Mouse (Mus musculus) heart, postnatal 4 days (tissue): ENCODE results near the gene Wnk2. TPM values are rescaled to one million over a fixed set of nuclear protein-coding genes. Genes with fewer than 3 reads are reported as not detected.
"Not testable (repeated sequence)": the region's sequence is repeated elsewhere in the genome, so short reads cannot be mapped to it uniquely, and the experiment has no call there.

Experiments used
- DNase-seq: peaks from one replicate; pipeline ENCODE4 v3.0.0; 2021
- total RNA-seq, 2 experiments: library from RNA; stranded (reverse); gene quantifications; 2 replicates each; pipeline ENCODE4 v1.2.3; 2021

Wnk2 gene
- total RNA-seq, 2 experiments from 2014 or later: 22.3 to 25.0 TPM

DNA sequence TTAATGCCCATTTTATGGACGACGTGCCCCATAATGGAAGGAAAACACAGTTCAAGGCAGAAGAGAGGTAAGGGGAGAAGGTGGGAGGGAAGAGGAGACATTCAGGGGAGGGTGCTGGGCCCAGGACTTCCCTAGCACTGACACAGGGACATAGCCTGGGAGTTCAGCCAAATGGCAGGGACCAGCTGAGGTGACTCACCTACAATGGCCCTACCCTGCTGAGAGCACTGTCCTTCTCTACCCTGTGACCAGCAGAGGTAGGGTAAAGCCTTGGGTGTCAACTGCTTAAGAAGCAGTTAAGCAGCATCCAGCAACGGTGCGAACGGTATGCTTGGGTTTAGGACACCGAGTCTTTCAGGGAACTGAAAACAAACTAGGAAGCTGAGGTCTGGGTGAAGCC, 58.9 kb downstream of the Wnk2 start:
- DNase-seq: peak; percentile 37

DNA sequence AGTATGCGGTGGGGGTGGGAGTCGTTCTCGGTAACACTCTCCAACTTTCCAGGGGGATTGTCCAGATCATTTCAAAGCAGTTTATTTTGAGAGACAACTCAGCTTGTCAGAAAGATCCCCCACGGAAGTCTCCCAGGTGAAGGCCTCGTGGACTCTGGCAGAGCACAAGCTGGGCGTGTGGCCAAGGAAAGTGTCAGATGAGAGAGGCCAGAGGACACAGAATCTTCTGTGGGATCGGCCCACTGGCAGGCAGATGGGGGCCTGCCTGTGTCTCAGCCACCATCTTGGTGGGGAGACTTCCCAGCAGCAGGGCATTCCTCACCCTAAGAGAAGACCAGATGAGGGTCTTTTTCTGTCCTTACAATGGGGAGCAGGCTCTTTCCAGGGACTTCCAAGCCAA, 60.4 kb downstream of the Wnk2 start:
- DNase-seq: peak; percentile 51

DNA sequence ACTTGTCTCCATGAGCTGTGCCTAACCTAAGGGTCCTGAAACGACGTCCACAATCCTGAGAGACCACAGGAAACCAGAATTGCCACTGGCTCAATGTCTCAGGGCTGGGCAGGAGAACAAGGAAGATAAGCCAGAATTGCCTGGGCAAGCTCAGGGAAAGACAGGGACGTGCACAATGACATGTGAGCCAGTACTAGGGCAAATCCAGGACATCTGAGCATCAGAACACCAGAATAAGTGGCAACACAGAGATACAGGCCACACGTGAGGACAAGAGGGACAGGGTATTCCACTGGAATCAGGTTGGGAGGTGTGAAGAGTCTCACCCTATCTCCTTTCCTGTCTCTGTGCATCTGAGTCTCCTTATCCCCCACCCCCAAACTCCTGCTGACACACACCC, 61.4 kb downstream of the Wnk2 start:
- no peak for DNase-seq

DNA sequence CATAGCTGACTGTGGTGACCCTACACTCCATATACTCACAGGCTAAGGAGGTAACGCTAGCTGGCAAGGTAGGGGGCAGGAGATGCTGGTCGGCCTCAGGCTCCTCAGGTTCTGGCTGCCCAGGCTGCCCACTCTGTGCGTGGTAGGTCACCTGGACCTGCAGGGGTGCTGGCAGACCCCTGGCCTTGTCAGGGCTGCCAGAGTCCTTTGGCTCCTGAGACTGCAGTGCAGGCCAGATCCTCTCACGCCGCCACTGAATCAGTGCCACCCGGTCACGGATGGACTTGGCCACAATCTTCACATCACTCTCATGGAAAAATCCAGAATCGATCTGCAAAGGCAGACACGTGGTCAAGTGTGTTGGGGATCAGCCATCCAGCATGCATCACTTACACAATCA, 62.6 kb downstream of the Wnk2 start:
- no peak for DNase-seq

DNA sequence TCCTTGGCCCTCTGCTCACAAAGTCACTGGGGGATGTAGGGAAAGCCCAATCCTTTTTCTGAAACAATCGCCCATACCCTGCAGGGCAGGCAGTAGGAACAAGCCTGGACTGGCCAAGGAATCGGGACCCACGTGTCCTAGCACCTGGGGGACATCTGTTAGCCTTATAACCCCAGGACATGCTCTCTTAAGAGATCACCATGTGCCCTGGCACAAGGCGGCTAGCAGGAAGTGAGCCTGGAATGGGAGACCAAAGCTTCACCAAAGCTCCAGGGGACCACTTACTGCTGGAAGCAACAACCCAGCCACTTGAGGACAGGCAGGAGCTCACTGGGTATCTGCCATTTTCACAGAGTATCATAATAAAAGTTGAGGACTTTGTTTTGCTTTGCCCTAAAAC, 63.0 kb downstream of the Wnk2 start:
- no peak for DNase-seq

DNA sequence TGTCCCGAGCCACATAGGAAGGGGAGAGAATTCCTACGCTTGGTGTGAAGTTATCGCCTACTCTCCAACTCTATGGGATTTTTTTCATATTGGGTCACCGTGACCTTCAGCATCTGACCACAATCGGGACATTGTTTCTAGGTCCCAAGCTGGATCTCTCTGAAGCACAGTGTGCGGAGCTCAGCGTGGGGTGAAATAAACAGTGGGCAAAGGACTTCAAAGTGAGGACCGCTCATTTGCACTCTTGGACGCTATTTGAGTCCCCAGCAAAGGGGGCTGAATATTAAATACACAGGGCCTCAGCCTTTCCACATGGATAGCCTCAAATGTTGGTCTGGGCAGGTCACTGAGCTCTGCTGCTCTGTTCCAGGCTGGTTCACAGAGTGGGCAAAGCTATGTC, 63.9 kb downstream of the Wnk2 start:
- DNase-seq: no peak

DNA sequence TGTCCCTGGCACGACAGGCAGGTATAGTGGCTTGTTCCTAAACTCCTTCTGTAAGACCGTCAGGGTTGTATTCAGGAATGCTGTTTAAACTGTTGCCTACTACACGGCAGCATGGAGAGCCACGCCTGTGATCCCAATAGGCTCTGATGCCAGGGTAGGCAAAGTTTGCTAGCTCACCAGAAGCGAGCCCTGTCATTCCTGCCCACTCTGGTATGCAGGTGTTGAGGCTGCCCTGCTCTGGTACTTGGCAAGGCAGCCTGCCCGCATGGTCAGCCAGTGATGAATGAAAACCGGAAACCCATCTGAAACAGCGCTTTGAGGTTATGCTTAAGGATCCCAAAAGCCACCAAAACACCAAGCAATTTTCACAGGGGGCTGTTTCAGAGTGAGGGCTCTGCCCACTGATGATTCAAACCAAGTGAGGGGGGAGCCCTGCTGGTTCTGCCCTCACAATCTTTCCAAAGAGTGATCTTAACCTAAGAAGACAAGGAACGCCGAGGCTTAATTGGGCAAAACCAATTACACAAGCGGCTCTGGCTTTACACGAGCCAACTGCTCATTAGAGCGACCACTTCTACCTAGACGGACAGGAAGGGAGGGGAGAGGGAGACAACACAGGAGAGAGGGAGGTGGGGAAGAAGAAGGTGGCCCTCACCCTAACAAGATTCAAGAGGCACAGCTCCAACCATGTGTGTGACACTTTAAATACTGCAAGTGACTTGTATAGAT, 65.5 kb downstream of the Wnk2 start:
- no peak for DNase-seq

DNA sequence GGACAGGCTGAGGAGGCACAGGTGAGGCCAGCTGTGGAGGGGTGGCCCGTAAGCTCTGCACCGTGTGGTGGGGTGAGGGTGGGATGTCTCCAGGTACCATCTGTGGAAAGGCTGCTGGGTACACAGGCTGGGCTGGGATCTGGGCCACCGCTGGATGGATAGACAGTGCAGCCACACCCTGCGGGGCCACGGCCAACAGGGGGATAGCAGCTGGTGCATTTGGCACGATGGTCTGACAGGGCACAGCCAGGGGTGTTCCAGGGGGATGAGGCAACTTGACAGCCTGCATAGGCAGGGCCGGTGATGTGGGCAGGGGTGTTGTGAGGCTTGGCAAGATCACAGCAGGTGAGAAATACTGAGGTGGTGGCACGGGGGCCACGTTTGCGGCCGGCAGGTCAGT, 71.6 kb downstream of the Wnk2 start:
- no peak for DNase-seq

DNA sequence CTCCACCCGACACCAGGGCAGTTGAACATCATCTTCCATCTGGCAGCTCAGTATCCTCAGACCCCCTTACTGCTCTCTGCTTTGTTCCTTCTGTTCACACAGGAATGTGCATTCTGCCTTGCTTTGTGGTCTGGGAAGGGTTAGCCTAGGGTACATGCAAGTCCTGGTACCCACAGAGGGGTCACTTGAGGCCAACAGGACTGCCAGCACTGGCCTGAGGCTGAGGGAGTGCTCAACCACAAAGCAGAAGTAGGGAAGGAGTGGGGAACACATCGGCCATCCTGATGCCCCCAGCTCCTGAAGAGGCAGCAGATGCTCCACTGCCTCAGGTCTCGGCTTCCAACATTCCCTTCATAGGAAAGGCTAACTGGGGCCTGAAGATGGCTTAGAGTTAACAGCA, 72.4 kb downstream of the Wnk2 start:
- no peak for DNase-seq

DNA sequence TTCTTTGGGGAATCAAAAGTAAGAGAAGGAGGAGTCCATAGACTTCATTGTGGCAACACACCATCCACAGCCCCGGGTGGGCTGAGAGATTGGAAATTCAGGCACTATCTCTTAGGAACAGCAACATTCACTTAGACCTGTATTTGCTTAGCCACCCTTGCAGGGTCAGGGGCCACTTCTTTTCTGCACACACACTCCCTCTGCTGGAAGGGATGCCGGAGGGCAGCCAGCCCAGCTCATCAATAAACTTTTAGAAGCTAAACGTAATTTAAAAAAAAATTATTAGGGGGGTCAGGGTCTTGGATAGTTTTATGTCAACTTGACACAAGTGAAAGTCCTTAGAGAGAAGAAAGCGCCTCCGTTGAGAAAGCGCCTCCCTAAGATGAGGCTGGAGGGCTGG, 74.5 kb downstream of the Wnk2 start:
- no peak for DNase-seq

DNA sequence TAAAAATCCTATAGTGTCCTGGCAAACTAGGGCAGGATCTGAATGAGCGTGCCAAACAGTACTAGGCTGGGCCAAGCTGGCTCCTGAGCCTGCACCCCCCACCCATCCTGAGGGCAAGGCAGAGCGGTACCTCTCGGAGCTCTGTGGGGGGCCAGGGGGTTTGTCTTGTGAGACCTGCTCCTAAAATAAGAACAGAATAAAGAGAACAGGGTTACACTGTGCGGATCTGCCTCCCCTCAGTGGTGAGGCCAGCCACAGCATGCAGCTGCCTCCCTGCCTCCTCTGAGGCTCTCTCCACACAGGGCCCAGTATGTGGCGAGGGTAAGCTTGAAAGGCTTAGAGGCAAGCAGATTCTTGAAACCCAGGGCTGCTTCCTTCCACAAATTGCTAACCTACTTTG, 76.0 kb downstream of the Wnk2 start:
- no peak for DNase-seq

DNA sequence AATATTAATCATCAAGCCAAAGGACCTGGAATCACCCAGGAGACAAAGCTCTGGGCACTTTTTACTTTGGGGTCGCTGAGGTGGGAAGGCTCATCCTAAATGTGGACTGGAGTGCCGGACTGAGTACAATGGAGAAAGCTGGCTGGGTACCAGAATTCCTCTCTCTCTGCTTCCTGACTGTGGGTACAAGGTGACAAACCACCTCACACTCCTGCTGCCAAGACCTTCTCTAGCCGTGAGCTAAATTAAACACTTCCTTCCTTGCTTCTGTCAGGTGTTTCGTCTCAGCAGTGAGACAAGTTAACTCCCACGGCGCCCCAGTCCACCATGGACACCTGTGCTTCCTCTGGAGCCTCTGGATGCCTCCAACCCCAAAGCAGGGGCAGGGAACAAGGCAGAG, 77.8 kb downstream of the Wnk2 start:
- no peak for DNase-seq

DNA sequence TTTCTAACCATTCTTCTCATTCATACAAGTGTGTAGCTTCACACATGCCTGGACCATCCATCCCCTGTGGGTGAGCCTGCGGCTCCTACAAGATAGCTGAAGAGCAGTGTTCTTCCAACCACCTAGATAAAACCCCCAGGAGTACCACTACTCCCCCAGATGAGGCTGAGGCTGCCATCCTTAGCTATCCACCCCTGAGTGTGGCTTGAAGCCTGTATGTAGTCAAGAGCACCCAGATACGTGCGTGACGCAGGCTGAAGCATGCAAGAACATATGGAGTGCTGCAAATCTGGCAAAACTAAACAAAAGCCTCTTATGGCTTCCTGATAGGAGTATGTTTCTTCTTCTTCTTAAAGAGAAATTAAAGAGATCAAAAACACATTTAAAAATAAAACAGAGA, 78.4 kb downstream of the Wnk2 start:
- DNase-seq: no peak

DNA sequence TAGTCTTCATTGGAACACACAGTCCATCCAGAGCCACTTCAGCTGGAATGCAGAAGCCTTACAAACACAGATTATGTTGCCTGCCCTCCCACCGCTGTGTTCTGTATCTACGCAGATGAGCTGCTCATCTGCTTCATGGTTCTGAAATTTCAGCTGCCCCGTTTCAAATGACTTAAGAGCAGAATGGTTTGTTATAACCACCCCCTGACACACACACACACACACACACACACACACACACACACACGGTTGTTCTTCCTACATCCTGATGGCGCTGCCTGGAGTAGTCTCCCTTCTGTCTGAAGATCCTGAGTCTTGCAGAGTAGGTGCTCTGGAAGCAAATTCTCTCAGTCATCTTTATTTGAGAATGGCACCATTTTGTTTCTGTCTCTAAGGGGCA, 83.6 kb downstream of the Wnk2 start:
- no peak for DNase-seq

DNA sequence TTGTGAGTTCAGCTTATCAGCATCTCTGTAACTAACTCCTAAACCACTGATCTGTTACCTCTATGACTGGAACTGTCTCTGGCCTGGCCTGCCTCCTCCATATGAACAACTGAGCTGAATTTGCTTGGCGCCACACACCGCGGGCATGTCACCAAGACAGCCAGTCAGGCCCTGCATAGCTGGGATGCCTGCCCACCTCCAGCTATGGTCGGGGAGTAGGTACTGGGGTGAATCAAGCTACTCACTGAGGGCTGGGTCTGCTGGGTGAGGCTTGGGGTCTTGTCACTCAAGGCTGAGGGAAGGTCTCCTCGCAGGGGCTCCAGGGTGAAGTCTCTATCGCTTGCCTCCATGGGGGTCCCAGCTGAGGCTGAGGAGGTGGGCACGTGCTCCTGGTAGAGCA, 87.4 kb downstream of the Wnk2 start:
- DNase-seq: no peak

DNA sequence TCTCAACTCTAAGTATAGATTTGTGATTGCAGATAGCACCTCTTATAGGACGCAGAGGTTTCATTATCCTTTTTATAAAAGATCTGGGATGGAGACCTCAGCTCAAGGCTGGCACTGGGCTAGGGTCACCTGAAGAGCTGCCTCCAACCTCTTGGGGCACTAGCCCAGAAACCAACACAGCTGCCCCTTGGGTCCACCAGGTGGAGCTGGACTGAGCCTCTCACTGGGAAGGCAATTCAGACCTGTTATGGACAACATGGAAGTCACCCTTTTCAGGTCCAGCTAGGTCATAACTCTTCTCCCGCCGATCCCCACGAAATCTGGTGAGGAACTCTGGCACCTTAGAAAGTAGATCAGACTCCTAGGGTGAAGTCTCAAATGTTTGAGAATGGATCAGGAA, 89.3 kb downstream of the Wnk2 start:
- DNase-seq: peak; percentile 73

DNA sequence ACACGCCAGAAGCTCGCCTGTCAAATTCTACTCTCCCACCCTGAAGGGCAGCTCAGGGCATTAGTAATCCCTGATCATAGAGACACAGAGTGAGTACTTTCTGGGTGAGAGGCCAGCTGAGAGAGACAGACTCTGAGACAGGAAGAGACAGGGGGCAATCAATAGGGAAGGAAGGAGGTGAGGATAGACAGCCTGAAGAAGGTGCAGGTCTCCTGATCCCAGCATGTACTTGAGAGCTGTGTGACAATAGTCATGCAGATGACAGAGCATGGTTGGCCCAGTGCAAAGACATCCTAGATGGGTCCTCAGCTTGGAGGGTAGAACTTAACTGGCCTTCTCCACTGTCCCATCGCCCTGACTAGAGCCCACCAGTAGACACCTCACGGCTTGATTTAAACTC, 91.5 kb downstream of the Wnk2 start:
- DNase-seq: no peak

DNA sequence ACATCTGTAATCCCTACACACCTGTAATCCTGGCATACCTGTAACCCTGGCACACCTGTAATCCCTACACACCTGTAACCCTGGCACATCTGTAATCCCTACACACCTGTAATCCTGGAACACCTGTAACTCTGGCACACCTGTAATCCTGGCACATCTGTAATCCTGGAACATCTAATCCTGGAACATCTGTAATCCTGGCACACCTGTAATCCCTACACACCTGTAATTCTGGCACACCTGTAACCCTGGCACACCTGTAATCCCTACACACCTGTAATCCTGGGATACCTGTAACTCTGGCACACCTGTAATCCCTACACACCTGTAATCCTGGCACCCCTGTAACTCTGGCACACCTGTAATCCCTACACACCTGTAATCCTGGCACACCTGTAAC, 93.1 kb downstream of the Wnk2 start:
- DNase-seq: not testable (repeated sequence)

DNA sequence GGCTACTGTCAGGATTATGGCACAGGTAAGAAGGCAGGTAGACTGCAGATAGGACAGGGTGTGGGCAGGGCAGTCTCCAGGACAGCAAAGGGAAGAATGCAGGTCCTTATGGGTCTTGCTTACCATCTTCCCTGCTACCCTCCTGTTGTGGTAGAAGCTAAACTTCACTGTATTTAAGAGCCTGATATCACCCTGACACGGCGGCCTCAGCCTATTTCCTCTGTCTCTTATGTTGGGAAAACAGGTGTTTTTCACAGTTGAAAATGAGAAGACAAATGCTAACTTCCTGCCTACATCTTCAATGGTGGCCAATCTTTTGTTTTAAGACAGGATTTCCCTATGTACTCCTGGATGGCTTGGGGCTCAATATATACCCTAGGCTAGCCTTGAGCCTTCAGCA, 94.5 kb downstream of the Wnk2 start:
- DNase-seq: no peak

DNA sequence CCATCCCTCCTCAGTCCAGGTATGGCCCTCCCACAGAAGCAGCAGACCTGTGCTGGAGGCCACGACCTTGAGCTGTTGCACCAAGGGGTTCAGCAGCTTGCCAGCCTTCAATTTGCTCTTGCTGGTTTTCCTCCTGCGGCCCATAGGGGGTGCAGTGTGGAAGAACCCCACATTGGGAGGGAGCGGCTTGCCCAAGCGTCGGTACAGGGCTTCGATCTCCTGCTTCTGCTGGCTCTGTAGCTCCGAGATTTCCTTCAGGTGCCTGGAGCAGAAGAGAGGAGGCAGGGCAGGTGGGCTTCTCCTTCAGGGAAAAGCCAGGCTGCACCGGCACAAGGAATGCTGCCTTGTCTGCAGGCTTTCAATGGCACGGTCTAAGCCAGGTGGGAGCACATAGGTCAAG, 95.3 kb downstream of the Wnk2 start:
- DNase-seq: peak; percentile 18

DNA sequence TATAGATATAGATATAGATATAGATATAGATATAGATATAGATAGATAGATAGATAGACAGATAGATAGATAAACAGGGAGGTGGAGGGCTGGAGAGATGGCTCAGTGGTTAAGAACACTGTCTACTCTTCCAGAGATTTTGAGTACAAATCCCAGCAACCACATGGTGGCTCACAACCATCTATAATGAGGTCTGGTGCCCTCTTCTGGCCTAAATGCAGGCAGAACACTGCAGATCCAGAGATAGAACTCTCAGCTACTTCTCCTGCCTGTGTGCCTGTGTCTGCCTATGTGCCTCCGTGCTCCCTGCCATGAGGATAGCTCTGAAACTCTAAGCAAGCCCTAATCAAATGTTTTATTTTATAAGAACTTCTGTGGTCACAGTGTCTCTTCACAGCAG, 100.4 kb downstream of the Wnk2 start:
- DNase-seq: no peak

DNA sequence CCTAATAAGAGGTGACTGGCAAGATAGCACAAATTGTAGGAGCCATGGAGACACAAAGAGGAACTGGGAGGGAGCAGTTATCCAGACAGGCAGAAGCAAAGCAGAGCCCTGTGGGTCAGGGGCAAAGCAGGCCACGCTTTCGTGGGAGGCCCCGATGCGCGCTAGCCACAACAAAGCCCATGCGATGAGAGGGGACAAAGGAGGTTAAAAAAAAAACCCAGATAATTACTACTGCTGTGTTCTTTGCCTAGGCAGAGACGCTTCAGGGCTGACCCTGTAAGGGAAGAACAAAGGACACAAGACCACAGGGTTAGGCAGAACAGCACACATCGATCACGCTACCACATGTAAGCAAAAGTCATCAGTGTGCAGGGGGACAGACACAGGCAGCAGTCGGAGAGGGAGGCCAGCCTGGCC, 103.7 kb downstream of the Wnk2 start:
- DNase-seq: no peak

DNA sequence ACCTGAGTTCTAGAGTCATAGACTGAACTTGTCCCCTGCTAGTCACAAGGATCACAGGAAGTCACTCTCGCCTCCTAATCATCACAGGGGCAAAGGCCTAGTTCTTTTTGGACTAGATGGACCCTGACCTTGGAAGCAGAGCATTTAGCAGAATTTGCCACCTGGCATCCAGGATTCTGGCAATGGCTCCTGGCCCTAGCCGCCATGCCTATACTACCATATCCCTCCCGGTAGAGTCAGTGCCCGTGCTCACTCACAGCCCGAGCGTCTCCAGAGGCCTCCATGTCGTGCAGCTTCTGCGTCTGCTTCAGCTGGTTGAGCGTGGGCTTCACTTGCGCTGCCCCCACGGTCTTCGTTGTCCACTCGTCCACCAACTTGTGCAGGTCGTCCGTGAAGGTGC, 105.4 kb downstream of the Wnk2 start:
- no peak for DNase-seq

DNA sequence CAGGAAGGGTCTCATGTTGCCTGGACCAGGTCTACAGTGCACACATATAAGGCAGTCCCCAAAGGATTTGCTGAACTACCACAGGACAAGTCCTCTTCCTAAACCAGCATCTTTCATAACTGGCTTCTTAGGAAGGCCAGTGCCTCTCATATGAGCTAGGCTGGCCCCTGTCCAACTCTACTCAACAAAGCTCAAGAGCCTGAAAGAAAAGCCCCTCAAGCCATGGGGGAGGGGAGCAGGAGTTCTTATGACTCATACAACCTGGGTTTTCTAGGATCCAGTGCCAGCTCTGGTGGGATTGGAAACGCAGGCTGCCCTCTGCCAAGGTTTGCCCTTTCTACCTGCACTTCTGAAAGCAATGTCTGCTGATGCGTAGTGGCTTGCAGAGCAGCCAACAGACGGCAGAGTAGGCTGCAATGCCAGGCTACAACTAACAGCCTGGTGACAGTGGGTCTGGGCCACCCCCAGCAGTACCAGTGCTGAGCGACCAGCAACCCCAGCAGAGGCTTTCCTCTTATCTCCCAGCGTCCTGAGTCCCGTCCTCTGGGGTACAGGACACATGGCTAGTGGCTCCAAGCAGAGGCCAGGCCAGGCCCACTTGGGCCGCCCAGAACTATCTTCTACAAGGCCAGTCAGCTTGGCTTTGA, 110.8 kb downstream of the Wnk2 start:
- DNase-seq: no peak

DNA sequence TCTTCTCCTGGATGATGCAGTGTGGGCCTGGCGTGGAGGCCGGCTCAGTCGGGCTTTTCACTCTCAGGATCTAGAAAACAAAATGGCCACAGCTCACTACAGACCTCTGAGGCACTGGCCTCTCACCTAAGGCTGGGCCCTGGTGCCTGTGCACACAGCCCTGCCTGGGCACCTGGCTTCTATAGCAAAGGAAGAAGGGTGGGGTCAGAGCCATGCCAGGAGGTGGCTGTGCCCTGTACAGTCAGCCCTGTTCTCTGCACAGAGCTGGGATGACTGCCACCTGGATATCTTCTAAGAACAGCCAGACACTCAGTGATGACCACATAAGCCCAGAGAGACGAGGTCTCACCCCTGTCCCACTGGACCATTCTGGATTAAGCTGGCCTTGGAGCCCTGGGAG, 111.4 kb downstream of the Wnk2 start:
- DNase-seq: no peak
